Mouse (Mus musculus) thymus, postnatal 10 days (tissue): ENCODE results near the gene Senp7.
A peak's percentile ranks its signal among the peaks of the same experiment; 100 is the strongest.
"Not testable (repeated sequence)": the region's sequence is repeated elsewhere in the genome, so short reads cannot be mapped to it uniquely, and the experiment has no call there.

Source experiments
- DNase-seq, 2 experiments: peaks; one replicate each; pipeline ENCODE4 v3.0.0; 2021; ENCODE audit warnings: low spot score in 2 of 2

Senp7 gene

DNA sequence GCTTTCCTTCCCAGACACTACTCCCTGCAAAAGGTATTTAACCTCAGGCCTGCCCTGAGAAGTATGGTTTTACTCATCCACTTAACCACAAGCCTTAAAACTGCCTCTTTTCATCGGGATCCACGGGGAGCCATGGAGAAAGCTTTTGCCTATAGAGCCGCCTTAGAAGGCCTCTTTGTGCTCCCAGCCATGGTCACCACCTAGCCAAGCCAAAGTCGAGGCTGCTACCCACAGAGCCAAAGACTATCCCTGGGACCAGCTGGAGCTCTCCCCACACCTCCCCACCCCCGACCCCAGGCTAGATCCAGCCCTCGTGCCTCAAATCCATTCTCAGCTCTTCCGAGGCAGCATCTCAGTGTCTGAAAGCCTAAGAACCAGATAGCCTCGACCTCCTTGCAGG is 18.0 kb downstream of the Senp7 start:
- DNase-seq = no peak

DNA sequence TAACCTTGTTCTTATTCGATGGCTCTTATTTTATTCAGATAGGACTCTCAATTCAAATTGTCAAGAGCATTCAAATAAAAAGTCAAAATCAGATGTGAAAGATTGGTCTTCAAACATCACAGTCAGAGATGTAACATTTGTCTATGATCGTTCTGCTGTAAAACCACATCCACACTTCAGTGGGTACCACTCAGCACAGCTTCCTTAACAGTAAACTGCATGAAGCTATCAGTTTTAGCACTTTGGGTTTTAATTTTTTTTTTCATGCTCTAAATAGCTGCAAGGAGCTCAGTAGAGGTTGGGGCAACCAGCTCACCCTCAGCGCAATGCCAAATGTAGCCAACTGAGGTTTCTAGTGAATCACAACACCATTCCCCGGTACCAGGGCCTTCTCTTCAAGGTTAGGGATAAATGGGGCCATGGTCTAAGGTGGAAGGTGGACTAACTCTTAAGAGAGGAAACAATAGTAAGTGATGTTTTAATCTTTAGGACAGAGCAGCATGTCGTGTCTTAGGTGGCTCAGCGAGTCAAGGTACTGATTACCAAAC is 20.5 kb downstream of the Senp7 start:
- no peak for DNase-seq

DNA sequence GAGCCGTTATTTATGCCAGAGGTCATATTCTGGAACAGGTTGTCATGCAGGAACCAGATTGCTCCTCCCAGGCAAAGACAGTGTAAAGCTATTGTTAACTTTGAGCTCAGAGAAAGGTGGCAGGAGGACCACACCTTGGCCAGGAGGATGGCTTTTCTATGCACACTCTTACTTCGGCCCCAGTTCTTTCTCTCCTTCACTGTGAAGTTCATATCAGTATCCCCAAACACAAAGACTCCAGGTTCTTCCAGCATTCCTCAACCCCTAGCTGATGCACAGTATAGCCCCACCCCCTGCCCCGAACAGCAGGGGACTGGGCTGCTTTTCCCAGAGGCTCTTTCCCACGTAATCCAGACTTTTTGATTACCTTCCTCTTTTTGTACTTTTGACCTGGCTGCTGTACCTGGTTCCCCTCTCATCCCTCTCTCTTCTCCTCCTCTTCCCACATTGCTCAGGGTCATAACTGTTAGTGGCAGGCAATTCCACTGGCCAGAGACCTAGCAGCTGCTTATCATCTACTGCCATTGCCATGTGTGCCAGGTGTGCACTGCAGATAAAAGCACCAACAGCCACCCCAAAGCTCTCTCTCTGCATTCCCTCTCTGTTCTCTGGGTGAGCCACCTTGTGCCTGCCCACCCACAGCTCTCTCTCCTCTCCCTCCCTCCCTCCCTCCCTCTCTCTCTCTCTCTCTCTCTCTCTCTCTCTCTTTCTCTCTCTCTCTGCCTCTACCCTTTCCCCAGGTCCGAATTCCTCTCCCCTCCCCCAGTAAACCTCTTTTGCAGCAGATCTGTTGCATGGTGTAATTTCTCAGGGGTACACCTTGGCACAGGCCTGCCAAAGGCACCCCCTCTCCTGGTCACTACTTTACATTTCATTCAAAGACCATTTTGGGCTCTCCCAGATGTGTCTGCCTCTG is 23.4 kb downstream of the Senp7 start:
- no peak for DNase-seq

DNA sequence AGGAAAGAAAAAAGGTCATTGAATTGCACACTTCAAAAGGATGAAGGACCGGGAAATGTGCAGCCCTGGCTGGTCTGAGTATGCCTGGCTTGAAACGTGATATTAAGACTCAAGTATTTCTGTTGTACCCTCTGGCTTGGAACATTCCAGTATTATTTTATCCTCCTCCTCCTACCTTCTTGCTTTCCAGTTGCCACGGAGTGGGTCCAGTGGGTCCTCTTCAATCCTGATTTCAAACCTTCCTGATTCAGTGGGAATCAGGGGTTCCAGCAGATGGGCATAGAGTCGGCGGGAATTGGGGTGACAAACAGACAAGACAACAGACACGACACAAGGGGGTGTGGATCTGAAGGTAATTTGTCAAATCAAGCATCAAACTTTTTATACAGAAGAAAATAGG is 24.4 kb downstream of the Senp7 start:
- no peak for DNase-seq

DNA sequence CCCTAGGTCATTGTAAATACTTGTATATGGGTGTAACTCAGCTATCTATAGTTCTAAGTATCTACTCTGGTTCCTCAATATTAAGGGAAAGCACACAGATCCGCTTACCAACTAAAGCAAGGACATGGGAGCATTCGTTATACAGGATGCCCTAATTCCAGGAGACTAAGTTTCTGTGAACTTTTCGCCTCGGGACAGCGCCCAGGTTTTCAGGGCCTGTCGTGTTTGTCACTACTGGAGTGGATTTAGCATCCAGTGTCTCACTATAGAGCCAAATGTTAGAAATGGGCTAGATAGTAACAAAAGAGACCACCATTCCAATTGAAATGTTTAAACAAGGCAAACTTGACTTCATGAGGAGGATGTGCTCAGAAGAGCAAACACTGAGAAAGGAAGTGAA is 25.0 kb downstream of the Senp7 start:
- not testable (repeated sequence) for DNase-seq

DNA sequence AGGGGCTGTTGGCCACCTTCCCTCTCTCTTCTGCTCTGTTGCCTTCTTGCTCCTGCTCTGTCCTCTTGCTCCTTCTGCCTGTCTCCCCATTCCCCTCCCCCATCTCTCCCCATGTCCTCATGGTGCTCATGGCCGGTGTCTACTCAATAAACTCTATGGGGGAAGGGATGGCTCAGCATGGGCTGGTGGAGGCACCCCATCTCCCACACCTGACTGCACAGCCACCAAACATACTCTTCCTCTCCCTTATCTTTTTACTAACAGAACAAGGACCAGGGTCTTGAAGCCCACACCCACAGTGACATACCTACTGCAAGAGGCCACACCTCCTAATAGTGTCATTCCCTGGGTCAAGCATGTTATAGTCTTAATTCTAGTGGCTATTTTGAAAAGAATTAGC is 26.0 kb downstream of the Senp7 start:
- no peak for DNase-seq

DNA sequence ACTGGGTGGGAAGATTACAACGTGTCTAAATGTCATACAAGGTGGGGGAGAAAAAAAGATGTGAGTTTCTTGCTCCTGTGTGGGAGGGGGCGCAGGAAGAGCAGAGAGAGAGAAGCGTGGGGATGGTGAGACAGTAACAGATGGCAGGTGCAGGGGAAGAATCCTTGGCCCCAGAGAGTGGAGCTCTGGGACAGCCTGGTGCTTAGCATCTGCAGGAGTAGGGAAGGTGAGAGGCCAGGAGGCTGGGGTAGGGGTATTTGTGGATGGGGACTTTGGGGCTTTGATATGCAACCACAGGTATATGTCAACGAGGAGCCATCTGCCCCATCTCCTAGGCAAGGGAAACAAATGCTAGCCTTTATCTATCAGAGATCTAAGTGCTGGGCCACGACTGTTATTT is 26.4 kb downstream of the Senp7 start:
- DNase-seq = peak in 1 of 2 experiments; percentile 19

DNA sequence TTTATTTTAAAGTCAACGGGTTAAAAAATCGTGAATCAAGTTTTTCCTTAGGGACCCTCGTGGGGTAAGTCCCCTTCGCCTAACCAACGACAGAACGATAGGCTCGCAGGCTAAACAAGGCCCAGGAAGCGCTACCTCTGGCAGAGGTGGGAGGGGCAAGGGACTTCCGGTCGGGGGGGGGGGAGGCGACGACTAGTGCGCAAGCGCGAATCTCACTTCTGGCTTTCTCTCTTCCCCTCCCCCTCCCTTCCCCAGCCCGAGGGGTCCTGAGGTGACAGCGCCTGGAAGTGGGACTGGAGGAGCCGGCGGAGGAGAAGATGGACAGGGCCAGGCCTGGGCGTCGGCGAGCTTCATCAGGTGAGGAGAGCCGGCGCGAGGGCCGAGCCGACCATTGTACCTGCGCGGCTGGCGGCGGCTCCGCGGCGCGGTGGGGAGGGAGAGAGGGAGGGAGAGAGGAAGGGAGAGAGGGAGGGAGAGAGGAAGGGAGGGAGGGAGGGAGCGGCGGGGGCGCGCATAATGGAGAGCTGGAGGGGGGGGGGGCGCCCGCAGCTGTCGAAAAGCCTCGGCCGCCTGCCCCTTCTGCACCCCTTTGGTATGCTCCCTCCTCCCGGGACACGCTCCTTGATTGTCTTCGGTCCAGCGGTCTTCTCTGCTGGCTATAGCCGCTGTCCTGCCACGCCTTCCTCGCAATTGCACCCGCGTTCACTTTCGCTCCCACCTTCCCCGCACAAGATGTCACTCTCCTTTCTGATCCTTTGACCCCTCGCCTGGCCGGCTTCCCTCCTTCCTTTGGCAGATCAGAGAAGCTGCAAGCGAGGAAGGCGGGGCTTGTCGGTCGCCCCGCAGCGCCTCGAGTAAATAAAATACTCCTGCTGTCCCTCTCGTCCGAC is 27.3 kb downstream of the Senp7 start:
- DNase-seq = peak; percentile 83 to 87

DNA sequence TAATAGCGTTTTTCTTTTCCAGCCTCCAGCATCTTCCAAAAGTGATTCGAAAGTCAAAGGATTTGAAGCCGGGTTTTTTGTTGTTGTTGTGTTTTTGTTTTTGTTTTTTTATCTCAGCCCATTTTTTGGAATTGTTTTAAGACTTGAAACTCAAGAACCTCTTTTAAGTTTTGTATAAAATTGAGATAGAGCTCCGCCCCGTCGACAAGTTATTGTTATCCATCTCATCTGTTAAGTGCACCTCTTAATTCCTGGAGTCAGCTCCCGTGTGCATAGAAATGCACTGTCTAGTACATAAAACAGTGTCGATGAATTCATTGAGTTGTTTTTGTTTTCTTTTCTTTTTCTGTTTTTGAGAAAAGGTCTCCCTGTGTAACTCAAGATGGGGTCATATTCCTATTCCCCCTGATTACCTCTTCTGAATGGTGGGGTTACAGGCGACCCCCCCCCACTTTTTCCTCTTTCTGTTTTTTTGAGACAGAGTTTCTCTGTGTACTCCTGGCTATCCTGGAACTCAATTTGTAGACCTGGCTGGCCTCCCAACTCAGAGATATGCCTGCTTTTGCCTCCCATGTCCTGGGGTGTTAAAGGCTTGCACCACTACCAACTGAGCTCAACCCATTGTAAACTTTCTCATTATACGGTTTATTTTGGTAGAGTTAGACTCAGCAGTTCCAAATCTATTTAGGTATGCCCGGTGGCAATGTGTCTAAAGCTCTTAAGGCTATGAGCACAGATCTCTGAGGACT is 28.2 kb downstream of the Senp7 start:
- DNase-seq = no peak

DNA sequence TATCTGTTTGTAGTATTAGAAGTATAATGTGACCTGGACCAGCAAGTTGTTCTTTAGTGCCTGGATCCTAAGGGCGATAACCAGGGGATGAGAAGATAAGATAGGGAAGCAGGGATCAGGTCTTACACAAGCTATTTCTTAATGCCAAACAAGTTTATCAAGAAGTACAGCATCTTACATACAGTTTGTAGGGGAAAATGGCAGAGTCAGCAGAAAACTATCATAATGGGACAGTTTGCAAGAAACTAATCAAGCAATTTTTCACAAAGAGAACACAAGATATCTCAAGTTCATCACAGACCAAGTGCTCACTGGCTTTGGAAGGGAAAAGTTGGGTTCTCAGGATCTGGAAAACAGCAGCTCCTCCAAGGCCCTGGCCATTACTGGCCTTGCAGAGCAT is 31.3 kb downstream of the Senp7 start:
- DNase-seq = no peak

DNA sequence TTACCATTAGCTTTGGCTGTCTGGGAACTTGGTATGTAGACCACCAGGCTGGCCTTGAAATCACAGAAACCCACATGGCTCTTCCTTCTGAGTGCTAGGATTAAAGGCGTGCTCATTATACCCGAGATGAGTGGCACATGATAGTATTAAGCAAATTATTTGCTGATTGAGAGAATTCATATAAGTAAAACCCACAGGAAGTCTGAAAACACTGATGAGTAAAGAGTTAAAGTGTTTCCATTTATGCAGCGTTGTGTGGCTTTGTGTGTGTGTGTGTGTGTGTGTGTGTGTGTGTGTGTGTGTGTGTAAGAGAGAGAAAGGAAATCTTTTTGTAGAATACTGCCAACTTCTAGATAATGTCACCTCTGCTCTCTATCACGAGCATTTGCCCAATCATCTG is 33.6 kb downstream of the Senp7 start:
- DNase-seq = no peak

DNA sequence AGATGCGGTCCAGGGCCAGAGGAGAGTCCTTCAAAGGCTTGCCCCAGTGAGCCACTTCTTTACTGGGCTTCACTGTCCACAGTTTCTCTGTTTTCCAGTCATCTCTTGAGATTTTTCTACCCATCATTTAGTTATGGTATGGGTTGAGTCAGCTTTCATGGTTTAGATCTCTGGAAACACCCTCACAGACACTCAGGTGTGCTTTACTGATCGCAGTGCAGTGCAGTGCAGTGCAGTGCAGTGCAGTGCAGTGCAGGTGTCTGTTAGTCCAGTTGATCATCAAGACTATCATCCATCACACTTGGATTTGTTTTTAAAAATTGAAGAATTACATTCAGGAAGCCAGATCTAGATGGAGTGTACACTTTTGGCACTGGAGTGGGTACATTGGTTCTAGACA is 38.2 kb downstream of the Senp7 start:
- DNase-seq = no peak

DNA sequence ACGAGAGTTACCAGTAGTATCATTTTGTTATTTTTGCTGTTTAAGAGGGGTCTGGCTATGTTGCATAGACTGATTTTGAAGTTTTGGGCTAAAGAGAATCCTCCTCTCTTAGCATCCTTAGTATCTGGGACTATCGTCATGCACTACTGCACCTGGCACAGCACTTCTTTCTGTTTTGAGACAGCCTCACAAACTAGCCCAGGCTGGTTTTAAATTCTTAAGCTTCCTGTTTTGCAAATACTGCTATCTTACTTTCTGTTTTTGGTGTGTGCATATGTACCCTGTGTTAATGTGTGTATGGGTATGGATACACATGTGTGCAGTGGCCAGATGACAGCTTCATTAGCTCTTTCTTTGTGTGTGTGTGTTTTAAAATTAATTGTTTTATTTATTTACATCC is 42.2 kb downstream of the Senp7 start:
- no peak for DNase-seq

DNA sequence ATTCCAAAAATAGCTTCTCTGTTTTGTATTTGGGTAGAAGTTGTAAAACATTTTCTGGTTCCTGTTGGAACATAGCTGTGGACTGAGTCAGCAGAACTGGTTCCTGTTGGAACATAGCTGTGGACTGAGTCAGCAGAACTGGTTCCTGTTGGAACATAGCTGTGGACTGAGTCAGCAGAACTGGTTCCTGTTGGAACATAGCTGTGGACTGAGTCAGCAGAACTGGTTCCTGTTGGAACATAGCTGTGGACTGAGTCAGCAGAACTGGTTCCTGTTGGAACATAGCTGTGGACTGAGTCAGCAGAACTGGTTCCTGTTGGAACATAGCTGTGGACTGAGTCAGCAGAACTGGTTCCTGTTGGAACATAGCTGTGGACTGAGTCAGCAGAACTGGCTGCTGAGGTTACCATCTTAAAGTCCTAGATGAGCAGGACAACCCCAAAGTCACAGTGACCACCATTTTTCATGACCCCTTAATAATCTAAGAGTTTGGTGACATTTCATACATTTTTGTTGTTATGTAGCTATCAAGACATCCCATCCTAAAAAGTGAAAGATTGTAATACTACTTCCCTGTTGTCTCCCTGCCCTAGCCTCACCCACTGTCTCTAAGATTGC is 48.4 kb downstream of the Senp7 start:
- not testable (repeated sequence) for DNase-seq

DNA sequence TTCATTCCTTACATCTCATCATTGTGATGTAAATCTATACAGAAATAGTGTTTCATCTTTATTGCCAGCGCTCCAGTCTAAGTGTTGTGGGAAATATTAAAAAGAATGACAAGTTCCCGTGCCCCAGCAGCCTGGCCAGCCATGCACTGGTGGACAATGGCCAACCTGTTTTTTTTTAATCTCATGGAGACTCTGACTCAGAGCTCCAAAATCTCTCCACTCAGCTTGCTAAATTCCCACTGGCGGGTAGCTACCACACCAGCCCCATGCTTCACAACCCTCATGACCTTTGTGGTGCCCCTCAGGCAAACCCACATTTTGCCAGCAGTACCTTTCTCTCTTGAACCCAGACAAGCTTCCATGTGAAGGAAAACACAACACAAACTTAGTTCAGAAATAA is 67.6 kb downstream of the Senp7 start:
- no peak for DNase-seq

DNA sequence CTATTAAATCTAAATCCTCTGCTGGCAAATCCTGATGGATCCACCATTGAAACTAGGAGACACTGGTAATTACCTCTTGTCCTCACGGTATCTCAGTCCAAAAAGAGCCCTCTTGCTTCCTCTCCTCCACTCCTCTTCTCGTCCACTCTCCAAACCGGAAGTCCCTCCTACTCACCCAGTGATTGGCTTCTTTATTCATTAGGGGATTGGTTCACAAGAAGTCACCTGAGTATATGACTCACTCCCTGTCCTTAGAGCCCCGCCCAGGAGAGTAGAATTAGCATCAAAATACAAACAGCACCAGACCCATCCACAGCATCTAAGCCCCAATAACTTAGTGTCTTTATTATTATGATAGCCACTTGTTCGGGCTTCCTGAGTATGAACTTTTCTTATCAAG is 68.0 kb downstream of the Senp7 start:
- DNase-seq = no peak

DNA sequence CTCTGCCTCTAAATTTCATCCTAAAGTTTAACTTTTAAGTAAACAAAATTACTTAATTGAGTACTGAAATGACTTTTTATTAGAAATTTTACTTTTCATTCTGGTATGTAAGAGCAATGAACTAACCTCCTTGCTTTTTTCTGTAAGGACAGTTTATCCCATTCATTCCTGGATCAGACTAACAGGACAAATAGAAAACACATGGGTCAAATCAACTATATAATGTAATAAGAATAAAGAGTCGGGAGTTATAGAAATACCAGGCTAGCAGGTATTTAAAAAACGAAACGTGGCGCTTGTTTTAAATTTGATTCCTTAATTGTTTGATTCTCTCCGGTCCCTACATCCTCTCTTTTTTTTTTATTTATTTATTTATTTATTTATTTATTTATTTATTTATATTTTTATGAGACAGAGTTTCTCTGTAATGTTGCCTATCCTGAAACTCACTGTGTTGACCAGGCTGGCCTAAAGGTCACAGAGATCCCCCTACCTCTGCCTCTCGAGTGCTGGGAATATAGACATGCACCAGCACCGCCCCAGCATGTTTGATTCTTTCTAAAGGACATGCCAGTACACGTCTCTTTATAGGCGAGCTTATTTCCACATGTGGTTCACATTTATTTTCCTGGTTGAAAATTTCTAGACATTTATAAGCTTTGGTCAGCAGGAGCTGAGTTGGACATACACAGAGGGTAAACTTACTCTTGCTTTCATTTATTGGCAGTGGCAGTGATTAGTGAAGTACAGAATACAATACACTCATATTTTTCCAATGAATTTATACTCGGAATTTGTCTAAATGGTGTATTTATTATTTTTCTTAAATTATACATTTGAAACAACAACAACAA is 69.4 kb downstream of the Senp7 start:
- no peak for DNase-seq

DNA sequence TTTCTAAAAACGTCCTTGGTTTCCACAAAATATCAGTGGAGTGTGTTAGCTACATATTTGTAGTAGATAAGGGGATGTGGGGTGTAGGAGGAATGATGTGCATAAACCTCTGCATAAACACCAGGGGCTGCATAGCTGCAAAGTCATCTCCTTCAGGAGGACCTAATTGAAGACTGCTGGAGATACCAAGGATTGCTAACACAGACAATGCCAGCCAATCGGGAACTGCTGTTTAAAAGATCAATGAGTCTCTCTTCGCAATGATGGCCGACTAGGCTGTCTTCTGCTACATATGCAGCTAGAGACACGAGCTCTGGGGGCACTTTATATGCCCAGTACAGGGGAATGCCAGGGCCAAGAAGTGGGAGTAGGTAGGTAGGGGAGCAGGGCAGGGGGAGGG is 74.4 kb downstream of the Senp7 start:
- no peak for DNase-seq

DNA sequence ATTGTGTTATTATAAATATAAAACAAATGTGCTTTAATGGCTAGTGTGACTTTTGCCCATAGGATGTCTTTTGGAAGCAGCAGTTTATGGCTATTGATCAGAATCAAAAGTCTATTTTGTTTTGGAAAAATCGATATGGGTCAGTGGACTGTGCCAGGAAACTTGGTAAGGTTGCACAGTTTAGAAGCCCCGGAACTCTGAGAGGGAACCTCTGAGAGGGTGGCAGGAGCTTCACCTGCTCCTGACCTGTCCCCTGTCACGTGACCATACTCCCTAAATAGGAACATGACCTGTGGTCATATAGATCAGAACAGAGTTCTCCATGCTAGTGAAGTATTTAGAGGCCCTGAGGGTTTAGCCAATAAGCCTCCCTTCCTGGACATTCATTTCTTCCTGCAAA is 75.9 kb downstream of the Senp7 start:
- no peak for DNase-seq

DNA sequence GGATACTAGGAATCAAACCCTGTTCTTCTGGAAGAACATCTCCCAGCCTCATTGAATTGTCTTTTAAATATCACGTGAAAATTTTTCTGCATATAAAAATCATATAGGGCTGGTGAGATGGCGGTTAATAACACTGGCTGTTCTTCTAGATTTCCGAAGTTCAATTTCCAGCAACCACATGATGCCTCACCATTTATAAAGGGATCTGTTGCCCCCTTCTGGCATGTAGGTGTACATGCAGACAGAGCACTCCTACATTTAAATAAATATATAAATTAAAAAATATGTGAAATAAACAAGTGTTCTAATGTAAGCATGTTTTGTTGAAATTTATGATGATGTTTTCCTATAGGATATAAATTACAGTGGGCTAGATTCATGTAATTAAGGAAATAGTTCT is 83.5 kb downstream of the Senp7 start:
- peak in 1 of 2 experiments; percentile 20 for DNase-seq
